Mouse (Mus musculus): Measurements from ENCODE around the gene Rdh8. TPM values are rescaled to one million over a fixed set of nuclear protein-coding genes. Genes with fewer than 3 reads are reported as not detected.

Gene Rdh8
- polyA plus RNA-seq, 1 experiment from 2014 or later = not detected

GRCm38 (mm10) chr9:20837184-20837947, 19.1 kb downstream of the Rdh8 start:
- Histone ChIP-seq H3K27me3 (ENCODE audit: insufficient read depth, low read length) (no peaks in the 10 kb centered on the region), H3K9me3 (ENCODE audit: low read depth, low read length) (no peaks in the 10 kb centered on the region), H3K36me3 (ENCODE audit: insufficient read depth) (no peaks in the 10 kb centered on the region), H3K4me3 (ENCODE audit: low read depth, low read length) (no peak overlapping the region), H3K4me2 (no peak overlapping the region), H3K9ac (no peak overlapping the region), H3K27ac (ENCODE audit: low read depth) (no peak overlapping the region), H3K4me1 (ENCODE audit: insufficient read depth) (no peaks in the 10 kb centered on the region)
- no peak for ATAC-seq (ENCODE audit: insufficient read depth)
- no peak for TF ChIP-seq CTCF (IDR thresholded peaks at IDR 0.05; ENCODE audit: low read depth)
- no peak for DNase-seq
- 72% methylated on average over 9 of the region's 9 CpGs for WGBS

DNA sequence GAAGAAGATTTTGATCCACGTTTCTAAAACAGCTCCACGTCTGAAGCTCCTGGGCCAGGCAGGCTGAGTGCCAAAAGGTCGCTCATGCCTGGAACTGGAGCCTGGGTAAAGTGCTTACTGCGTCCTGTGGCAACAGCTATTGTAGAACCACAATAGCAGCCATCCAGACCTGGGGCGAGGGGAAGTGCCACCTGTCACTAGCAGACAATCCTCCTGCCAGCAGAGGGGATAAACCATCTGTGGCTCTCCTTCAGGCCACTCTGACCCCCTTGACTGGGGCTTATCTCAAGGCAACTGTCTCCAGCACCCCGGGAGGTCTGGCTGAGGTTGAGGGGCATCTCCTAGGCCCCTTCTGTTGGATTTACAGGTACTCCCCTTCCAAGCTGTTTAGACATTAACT, 20.6 kb downstream of the Rdh8 start:
- no peak for DNase-seq
- no peaks in the 10 kb centered on the region for H3K36me3 ChIP-seq (ENCODE audit: insufficient read depth)
- no peak for TF ChIP-seq CTCF (IDR thresholded peaks at IDR 0.05; ENCODE audit: low read depth)
- no peak overlapping the region for H3K4me3 ChIP-seq (ENCODE audit: low read depth, low read length)
- H3K4me1 ChIP-seq (ENCODE audit: insufficient read depth) = no peaks in the 10 kb centered on the region
- no peaks in the 10 kb centered on the region for H3K27me3 ChIP-seq (ENCODE audit: insufficient read depth, low read length)
- WGBS = 45% methylated on average over 6 of the region's 6 CpGs
- no peak overlapping the region for H3K9ac ChIP-seq
- ATAC-seq (ENCODE audit: insufficient read depth) = no peak
- no peaks in the 10 kb centered on the region for H3K9me3 ChIP-seq (ENCODE audit: low read depth, low read length)
- H3K4me2 ChIP-seq = no peak overlapping the region
- H3K27ac ChIP-seq (ENCODE audit: low read depth) = no peak overlapping the region

- H3K4me3 ChIP-seq (ENCODE audit: low read depth, low read length) = no peak overlapping the region
- no peak overlapping the region for H3K9ac ChIP-seq
- no peaks in the 10 kb centered on the region for H3K4me1 ChIP-seq (ENCODE audit: insufficient read depth)
- no peak for TF ChIP-seq CTCF (IDR thresholded peaks at IDR 0.05; ENCODE audit: low read depth)
- ATAC-seq (ENCODE audit: insufficient read depth) (no peak), DNase-seq (no peak)
- WGBS = 41% methylated on average over 4 of the region's 4 CpGs
- H3K27me3 ChIP-seq (ENCODE audit: insufficient read depth, low read length) = no peaks in the 10 kb centered on the region
- H3K4me2 ChIP-seq = no peak overlapping the region
- no peaks in the 10 kb centered on the region for H3K9me3 ChIP-seq (ENCODE audit: low read depth, low read length)
- no peak overlapping the region for H3K27ac ChIP-seq (ENCODE audit: low read depth)
- no peaks in the 10 kb centered on the region for H3K36me3 ChIP-seq (ENCODE audit: insufficient read depth)
Measured at GRCm38 (mm10) chr9:20842211-20842610, 23.9 kb downstream of the Rdh8 start.

DNA sequence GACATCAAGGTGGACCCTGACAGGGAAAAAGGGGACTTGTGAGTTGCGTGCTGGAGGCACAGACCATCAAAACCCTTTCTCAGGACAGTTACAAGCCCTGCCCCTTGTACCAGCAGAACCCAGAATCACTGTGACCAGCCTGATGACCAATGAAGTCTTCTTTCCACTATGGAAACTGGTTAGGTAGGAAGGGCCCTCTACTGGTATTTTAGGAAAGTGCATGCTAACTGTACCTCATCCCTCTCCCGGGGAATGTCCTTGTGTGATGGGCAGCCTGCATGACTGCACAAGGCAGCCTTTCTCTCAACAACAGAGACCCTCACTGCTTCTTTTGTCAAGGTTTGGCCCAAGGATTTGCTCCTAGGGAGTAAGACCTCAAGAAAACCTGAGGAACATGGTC, 24.4 kb downstream of the Rdh8 start:
- DNase-seq (peak; percentile 49), ATAC-seq (ENCODE audit: insufficient read depth) (no peak)
- H3K27me3 ChIP-seq (ENCODE audit: insufficient read depth, low read length) = no peaks in the 10 kb centered on the region
- WGBS = 25% methylated on average over 2 of the region's 2 CpGs
- TF ChIP-seq CTCF (IDR thresholded peaks at IDR 0.05; ENCODE audit: low read depth) = peak; percentile 62
- no peaks in the 10 kb centered on the region for H3K36me3 ChIP-seq (ENCODE audit: insufficient read depth)
- no peaks in the 10 kb centered on the region for H3K4me1 ChIP-seq (ENCODE audit: insufficient read depth)
- no peak overlapping the region for H3K27ac ChIP-seq (ENCODE audit: low read depth)
- H3K9me3 ChIP-seq (ENCODE audit: low read depth, low read length) = no peaks in the 10 kb centered on the region
- no peak overlapping the region for H3K4me2 ChIP-seq
- H3K4me3 ChIP-seq (ENCODE audit: low read depth, low read length) = no peak overlapping the region
- no peak overlapping the region for H3K9ac ChIP-seq

DNA sequence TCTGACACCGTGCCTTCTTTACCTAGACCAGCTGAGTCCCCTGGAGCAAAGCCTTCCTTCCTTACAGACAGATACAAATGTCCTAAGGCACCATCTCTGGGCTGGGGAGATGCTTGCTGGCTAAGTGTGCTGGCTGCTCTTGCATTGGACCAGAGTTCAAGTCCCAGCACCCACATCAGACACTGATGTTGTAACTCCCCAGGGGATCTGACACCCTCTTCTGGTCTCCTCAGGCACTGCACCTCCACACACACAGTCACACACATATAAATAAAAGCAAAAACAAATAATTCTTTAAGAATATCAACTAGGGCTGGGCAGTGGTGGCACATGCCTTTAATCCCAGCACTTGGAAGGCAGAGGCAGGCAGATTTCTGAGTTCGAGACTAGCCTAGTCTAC, 31.9 kb downstream of the Rdh8 start:
- DNase-seq (no peak), ATAC-seq (ENCODE audit: insufficient read depth) (no peak)
- WGBS = 81% methylated on average over 2 of the region's 2 CpGs
- no peaks in the 10 kb centered on the region for H3K36me3 ChIP-seq (ENCODE audit: insufficient read depth)
- H3K4me1 ChIP-seq (ENCODE audit: insufficient read depth) = no peaks in the 10 kb centered on the region
- no peak for TF ChIP-seq CTCF (IDR thresholded peaks at IDR 0.05; ENCODE audit: low read depth)
- no peaks in the 10 kb centered on the region for H3K27me3 ChIP-seq (ENCODE audit: insufficient read depth, low read length)
- no peak overlapping the region for H3K4me3 ChIP-seq (ENCODE audit: low read depth, low read length)
- H3K9me3 ChIP-seq (ENCODE audit: low read depth, low read length) = no peaks in the 10 kb centered on the region
- H3K27ac ChIP-seq (ENCODE audit: low read depth) = no peak overlapping the region
- H3K4me2 ChIP-seq = no peak overlapping the region
- no peak overlapping the region for H3K9ac ChIP-seq

- ATAC-seq (ENCODE audit: insufficient read depth) (0 out of 2 replicates have a peak, but pooled peaks have one; percentile 28), DNase-seq (peak; percentile 88)
- no peak for TF ChIP-seq CTCF (IDR thresholded peaks at IDR 0.05; ENCODE audit: low read depth)
- Histone ChIP-seq H3K4me2 (no peak overlapping the region), H3K27ac (ENCODE audit: low read depth) (no peak overlapping the region), H3K9ac (no peak overlapping the region), H3K9me3 (ENCODE audit: low read depth, low read length) (no peaks in the 10 kb centered on the region), H3K4me1 (ENCODE audit: insufficient read depth) (no peaks in the 10 kb centered on the region), H3K27me3 (ENCODE audit: insufficient read depth, low read length) (no peaks in the 10 kb centered on the region), H3K4me3 (ENCODE audit: low read depth, low read length) (no peak overlapping the region), H3K36me3 (ENCODE audit: insufficient read depth) (no peaks in the 10 kb centered on the region)
- WGBS = 11% methylated on average over 6 of the region's 6 CpGs
Measured at GRCm38 (mm10) chr9:20857131-20857530, 38.8 kb downstream of the Rdh8 start.

DNA sequence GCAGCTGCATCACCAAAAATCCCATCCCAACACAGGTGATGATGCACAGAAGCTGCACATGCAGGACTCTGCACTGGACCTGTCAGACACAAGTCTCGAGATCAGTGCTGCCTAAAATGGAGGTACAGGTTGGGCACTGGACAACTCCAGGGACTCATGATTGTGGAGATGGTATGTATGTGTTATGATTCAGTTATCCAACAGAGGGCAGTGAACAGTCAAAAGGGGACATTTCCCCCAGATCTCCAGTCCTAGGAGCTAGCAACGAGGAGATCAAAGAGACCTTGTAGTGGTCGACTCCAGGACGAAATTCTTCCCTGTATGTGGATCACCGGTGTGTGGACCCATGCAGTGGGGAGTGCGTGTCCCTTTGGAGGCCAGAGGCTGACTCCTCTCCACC, 41.6 kb downstream of the Rdh8 start:
- Histone ChIP-seq H3K27ac (ENCODE audit: low read depth) (no peak overlapping the region), H3K9ac (no peak overlapping the region), H3K36me3 (ENCODE audit: insufficient read depth) (no peaks in the 10 kb centered on the region), H3K9me3 (ENCODE audit: low read depth, low read length) (no peaks in the 10 kb centered on the region), H3K4me3 (ENCODE audit: low read depth, low read length) (no peak overlapping the region), H3K4me1 (ENCODE audit: insufficient read depth) (no peaks in the 10 kb centered on the region), H3K4me2 (no peak overlapping the region), H3K27me3 (ENCODE audit: insufficient read depth, low read length) (no peaks in the 10 kb centered on the region)
- ATAC-seq (ENCODE audit: insufficient read depth) (no peak), DNase-seq (no peak)
- WGBS = 44% methylated on average over 6 of the region's 6 CpGs
- TF ChIP-seq CTCF (IDR thresholded peaks at IDR 0.05; ENCODE audit: low read depth) = no peak

Measured in lung, embryonic 14.5 days (tissue).